Mouse (Mus musculus) neural tube, embryonic 14.5 days (tissue): ENCODE measurements around the gene Aass. TPM values are rescaled to one million over a fixed set of nuclear protein-coding genes. Genes with fewer than 3 reads are reported as not detected.
"Not testable (repeated sequence)": the region's sequence is repeated elsewhere in the genome, so short reads cannot be mapped to it uniquely, and the experiment has no call there.

Source experiments
- ATAC-seq: fragments of 200-750 bp; cut with Nextera tagmentation; 2 replicates; pipeline ENCODE4 v1.8.0; 2017; ENCODE audit warnings: low read depth, mild to moderate bottlenecking, moderate TSS enrichment, moderate library complexity
- H3K27ac ChIP-seq: fragments of 300-500 bp; sonication (generic); 2 replicates; pipeline ENCODE4 v1.5.1; 2014; ENCODE audit warnings: low read depth, mild to moderate bottlenecking, control low read depth, low read length, moderate library complexity, mixed read lengths
- H3K27me3 ChIP-seq: fragments of 300-500 bp; sonication (generic); 2 replicates; pipeline ENCODE4 v1.6.1; 2014; ENCODE audit warnings: low read length; ENCODE audit not compliant: control insufficient read depth, insufficient read depth
- H3K36me3 ChIP-seq: fragments of 300-500 bp; sonication (generic); 2 replicates; pipeline ENCODE4 v1.6.1; 2014; ENCODE audit warnings: low read length, mixed read lengths; ENCODE audit not compliant: control insufficient read depth, insufficient read depth
- H3K4me1 ChIP-seq: fragments of 300-500 bp; sonication (generic); 2 replicates; pipeline ENCODE4 v1.6.1; 2014; ENCODE audit warnings: low read length; ENCODE audit not compliant: control insufficient read depth, insufficient read depth
- H3K4me2 ChIP-seq: fragments of 300-500 bp; sonication (generic); 2 replicates; pipeline ENCODE4 v1.6.1; 2014; ENCODE audit warnings: mild to moderate bottlenecking, low read depth, low read length, control low read depth
- H3K4me3 ChIP-seq: fragments of 300-500 bp; sonication (generic); 2 replicates; pipeline ENCODE4 v1.5.1; 2014; ENCODE audit warnings: low read depth, low read length, control low read depth, mixed read lengths
- H3K9ac ChIP-seq: fragments of 300-500 bp; sonication (generic); replicated peaks from 2 replicates; pipeline ENCODE4 v1.6.1; 2014; ENCODE audit warnings: low read depth, mild to moderate bottlenecking, control low read depth, low read length, mixed read lengths
- H3K9me3 ChIP-seq: fragments of 300-500 bp; sonication (generic); 2 replicates; pipeline ENCODE4 v1.6.1; 2016; ENCODE audit warnings: low read length; ENCODE audit not compliant: control insufficient read depth
- WGBS: fragments of 180-500 bp; shearing (Covaris S2); extraction: QIAGEN DNeasy Blood & Tissue Kit; methylation state at CpG from one replicate; pipeline ENCODE4 v1.1.7; 2014; 5-methylcytosine and 5-hydroxymethylcytosine counted together
- polyA plus RNA-seq: library from polyadenylated mRNA; unstranded; fragments of >200 nt; fragmentation: Nextera tagmentation; extraction: Ambion mirVana; gene quantifications from 2 replicates; pipeline ENCODE4 v1.2.1, GENCODE M21; 2014

Gene Aass
- polyA plus RNA-seq, 1 experiment from 2014 or later, result 0.33 TPM

DNA sequence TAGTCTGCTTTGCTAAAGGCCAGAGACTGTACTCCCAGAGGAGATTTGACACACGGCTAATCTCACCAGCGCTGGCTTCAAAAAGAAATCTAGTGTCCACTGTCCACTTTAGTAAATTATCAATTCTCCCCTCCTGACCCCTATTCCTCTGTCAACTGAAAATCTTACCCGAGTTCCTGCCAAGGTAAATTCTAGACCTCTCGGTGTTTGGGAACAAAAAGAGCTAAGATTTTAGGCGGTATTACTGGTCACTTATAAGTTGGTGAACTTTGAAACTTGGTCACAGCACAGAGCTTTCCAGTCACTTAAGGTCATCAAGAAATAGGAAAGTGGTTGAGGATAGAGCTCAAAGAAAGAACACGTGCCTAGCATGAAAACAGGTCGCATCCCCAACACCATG is 6.1 kb downstream of the Aass start:
- Histone ChIP-seq H3K9ac (no peak overlapping the region), H3K27ac (no peak overlapping the region), H3K4me3 (no peak overlapping the region), H3K9me3 (no peaks in the 10 kb centered on the region), H3K36me3 (no peaks in the 10 kb centered on the region), H3K4me1 (no peaks in the 10 kb centered on the region), H3K27me3 (no peaks in the 10 kb centered on the region), H3K4me2 (no peak overlapping the region)
- WGBS, result 86% methylated on average over 7 of the region's 7 CpGs
- ATAC-seq, result no peak

DNA sequence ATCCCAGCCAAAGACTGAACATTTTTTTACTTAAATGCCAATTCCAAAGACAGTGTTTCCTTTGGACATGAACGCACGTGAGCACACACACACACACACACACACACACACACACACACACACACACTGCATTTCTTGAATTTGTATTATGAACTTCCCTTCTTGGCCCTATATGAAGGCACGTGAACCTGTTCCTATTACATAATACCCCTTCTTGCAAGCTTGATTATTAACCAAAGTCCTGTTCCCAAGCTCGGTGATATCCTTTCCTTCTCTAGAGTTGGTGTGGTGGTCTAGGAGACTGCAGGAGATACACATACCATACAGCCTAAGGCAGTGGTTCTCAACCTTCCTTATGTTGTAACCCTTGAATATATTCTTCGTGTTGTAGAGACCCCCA is 7.0 kb downstream of the Aass start:
- ATAC-seq, result no peak
- Histone ChIP-seq H3K9me3 (no peaks in the 10 kb centered on the region), H3K4me3 (no peak overlapping the region), H3K4me2 (no peak overlapping the region), H3K27me3 (no peaks in the 10 kb centered on the region), H3K4me1 (no peaks in the 10 kb centered on the region), H3K36me3 (no peaks in the 10 kb centered on the region), H3K27ac (no peak overlapping the region), H3K9ac (no peak overlapping the region)
- WGBS, result 95% methylated on average over 5 of the region's 5 CpGs

DNA sequence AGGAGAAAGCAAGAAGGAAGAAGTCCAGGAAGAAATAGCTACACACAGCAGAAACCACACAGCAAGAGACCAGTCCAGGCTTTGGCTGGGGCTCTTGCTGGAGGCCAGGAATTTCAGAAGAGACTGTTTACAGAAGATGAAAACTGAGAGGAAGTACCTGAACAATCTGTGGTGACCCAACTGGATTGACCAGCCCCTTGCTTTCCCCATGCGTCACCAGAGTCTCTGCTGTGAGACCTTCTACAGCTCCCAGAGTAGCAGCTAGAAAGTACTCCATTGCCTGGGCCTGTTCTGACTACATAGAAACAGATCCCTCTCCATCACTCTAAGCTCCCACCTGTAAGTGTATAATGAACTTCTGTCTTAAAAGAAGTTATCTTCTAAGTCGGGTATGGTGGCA is 8.0 kb downstream of the Aass start:
- H3K4me3 ChIP-seq, result no peak overlapping the region
- no peak overlapping the region for H3K27ac ChIP-seq
- no peaks in the 10 kb centered on the region for H3K9me3 ChIP-seq
- no peak for ATAC-seq
- WGBS, result 90% methylated on average over 2 of the region's 2 CpGs
- H3K27me3 ChIP-seq, result no peaks in the 10 kb centered on the region
- H3K36me3 ChIP-seq, result no peaks in the 10 kb centered on the region
- H3K4me2 ChIP-seq, result no peak overlapping the region
- H3K9ac ChIP-seq, result no peak overlapping the region
- H3K4me1 ChIP-seq, result no peaks in the 10 kb centered on the region

DNA sequence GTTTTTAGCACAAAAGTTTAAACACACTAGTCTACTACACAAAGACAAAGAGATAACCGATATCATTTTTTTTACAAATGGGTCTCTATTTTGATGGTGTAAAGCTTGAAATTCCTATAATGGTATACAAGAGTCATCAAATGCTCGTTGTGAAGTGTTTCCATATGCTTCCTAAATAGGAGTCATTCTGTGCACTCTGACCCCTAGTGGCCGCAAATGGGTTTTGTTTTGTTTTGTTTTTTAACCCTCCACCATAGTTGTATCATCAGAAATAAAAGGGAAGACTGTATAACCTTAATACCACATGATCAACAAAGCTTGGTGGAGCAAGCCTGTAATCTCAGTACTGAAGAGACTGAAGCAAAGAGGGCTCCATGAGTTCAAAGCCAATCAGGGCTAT is 9.9 kb downstream of the Aass start:
- Histone ChIP-seq H3K27ac (no peak overlapping the region), H3K27me3 (no peaks in the 10 kb centered on the region), H3K4me2 (no peak overlapping the region), H3K9ac (no peak overlapping the region), H3K9me3 (no peaks in the 10 kb centered on the region), H3K36me3 (no peaks in the 10 kb centered on the region), H3K4me1 (no peaks in the 10 kb centered on the region), H3K4me3 (no peak overlapping the region)
- no peak for ATAC-seq
- WGBS, result 45% methylated on average over 3 of the region's 3 CpGs

DNA sequence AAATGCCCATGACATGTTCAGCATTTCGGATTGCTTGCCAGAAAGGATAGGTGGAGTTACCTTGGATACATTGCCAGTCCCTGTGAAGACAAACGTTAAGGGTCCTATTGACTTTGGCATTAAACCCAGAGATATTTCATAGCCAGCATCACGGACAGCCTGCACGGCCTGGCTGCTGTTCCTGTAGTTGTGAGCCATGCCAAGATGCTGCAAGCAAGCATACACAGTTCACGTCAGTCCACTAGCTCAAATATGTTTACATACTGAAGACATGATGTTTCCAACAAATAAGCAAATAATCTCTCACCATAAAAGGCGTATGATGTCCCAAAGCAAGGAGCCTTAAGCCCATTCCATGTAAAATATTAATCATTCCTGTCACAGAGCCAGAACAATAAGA is 18.0 kb downstream of the Aass start:
- no peak overlapping the region for H3K4me3 ChIP-seq
- no peaks in the 10 kb centered on the region for H3K36me3 ChIP-seq
- H3K27ac ChIP-seq, result no peak overlapping the region
- no peaks in the 10 kb centered on the region for H3K27me3 ChIP-seq
- H3K4me1 ChIP-seq, result no peaks in the 10 kb centered on the region
- no peak overlapping the region for H3K9ac ChIP-seq
- no peak for ATAC-seq
- WGBS, result 77% methylated on average over 6 of the region's 6 CpGs
- H3K4me2 ChIP-seq, result no peak overlapping the region
- H3K9me3 ChIP-seq, result no peaks in the 10 kb centered on the region

DNA sequence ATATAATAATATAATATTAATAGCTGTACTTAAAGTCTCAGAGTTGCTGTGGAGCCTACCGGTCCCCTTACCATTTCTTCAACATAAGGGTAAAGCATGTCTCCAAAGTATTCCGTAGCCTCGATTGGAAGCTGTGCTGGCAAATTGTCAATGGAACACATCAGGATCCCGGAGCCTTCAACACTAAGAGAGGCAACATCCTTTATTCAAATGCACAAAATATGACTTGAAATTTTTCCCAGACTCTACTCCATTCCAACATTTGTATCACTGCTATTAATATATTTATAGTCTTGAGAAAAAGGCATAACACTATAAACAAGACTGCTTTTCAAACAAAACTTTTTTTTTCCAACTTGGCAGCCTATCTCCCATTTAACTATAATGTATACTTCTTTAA is 25.7 kb downstream of the Aass start:
- no peaks in the 10 kb centered on the region for H3K4me1 ChIP-seq
- no peak overlapping the region for H3K4me3 ChIP-seq
- H3K27ac ChIP-seq, result no peak overlapping the region
- WGBS, result 96% methylated on average over 4 of the region's 4 CpGs
- no peaks in the 10 kb centered on the region for H3K27me3 ChIP-seq
- no peaks in the 10 kb centered on the region for H3K36me3 ChIP-seq
- no peak overlapping the region for H3K9ac ChIP-seq
- no peak for ATAC-seq
- H3K9me3 ChIP-seq, result no peaks in the 10 kb centered on the region
- no peak overlapping the region for H3K4me2 ChIP-seq

DNA sequence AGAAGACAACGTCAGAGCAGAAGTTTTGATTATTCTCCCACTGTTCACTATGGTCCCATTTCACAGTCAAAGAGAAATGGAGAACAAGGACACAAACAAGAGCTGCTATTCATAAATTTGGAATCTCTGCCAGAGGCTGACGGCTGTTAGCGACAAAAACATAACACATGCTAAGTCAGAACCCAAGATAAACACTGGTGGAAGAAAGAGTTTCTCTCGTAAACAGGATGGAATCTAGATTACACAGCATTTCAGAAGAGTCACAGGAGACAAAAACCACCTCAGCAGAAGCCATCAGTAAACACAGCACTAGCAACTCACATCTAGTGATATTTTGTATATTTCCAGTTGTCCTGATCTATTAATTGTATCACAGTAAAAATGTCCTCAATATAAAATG is 26.4 kb downstream of the Aass start:
- Histone ChIP-seq H3K27ac (no peak overlapping the region), H3K9me3 (no peaks in the 10 kb centered on the region), H3K4me2 (no peak overlapping the region), H3K27me3 (no peaks in the 10 kb centered on the region), H3K9ac (no peak overlapping the region), H3K36me3 (no peaks in the 10 kb centered on the region), H3K4me1 (no peaks in the 10 kb centered on the region), H3K4me3 (no peak overlapping the region)
- no peak for ATAC-seq
- WGBS, result 72% methylated on average over 4 of the region's 4 CpGs

DNA sequence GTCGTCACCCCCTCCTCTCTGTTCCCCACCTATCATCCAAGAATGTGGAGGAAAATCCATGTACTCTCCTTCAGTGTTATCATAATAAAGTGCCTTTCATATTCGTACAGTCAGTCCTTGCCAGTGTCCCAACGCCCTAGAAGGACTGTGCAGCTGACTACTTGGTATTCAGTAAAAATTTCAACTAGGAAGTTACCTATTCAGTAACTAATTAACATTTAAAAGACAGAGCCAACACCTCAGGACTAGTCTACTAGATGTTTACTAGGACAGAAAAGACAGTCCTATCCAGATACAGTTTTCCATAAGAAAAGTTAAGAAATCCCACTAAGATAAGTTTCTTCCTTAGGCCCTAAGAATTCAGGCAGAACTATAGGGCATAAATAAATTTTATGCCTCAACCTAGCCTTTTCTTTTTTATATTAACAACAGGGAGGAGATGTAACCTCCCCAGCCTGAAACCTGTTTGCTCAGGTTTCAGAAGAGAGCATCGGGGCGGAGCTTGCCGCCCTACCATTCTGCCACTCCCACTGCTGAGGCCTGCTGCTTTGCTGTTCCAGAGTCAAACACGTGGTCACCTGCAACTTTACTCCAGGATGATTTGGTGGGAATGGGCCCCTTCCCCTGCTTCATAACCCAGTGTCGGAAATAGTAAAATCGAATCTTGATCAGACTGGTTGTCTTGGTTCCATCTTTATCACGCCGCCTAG is 42.3 kb downstream of the Aass start:
- not testable (repeated sequence) for H3K4me1 ChIP-seq, H3K27me3 ChIP-seq, H3K4me3 ChIP-seq, H3K4me2 ChIP-seq, H3K27ac ChIP-seq, H3K36me3 ChIP-seq, H3K9me3 ChIP-seq, ATAC-seq, H3K9ac ChIP-seq
- 92% methylated on average over 11 of the region's 11 CpGs for WGBS

DNA sequence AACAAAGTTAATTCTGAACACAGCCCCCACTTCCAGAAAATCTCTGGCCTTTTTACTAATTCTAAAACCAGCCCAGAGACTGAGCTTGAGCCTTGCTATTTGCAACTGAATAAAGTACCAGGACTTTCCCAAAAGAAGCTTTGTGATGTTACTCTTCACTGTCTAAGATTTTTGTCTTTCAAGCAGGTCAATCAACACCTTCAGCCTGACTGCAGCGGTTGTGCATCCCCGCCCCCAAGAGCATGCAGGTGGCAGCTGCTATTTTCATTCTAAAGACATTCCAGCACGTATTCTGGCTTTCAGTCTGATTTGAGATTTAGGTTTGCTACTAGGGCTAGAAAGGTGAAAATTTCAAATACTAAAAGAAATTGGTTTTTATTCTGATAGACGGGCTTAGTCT is 43.5 kb downstream of the Aass start:
- not testable (repeated sequence) for H3K9ac ChIP-seq, H3K4me3 ChIP-seq, H3K36me3 ChIP-seq, ATAC-seq, H3K4me2 ChIP-seq, H3K4me1 ChIP-seq, H3K27ac ChIP-seq, H3K27me3 ChIP-seq, H3K9me3 ChIP-seq
- WGBS, result 77% methylated on average over 4 of the region's 4 CpGs
